Mouse (Mus musculus) heart, postnatal 10 days (tissue): Measurements from ENCODE around the gene Zfp385b. TPM values are rescaled to one million over a fixed set of nuclear protein-coding genes. Genes with fewer than 3 reads are reported as not detected.

Source experiments
- DNase-seq, 2 experiments: peaks; one replicate each; pipeline ENCODE4 v3.0.0; 2021
- intact Hi-C: fragments of 180-260 bp; cut with DNase I; formaldehyde crosslinking; loops from one replicate; pipeline ENCODE4 v1.15.1; 2025
- total RNA-seq, 2 experiments: library from RNA; stranded (reverse); gene quantifications; 2 replicates each; pipeline ENCODE4 v1.2.3; 2021

Zfp385b gene
- total RNA-seq, 2 experiments from 2014 or later = 6.7 to 7.1 TPM

GRCm38 (mm10) chr2:77409521-77410135 lies 409.8 kb downstream of the Zfp385b start:
- no peak for DNase-seq
- intact Hi-C loops = no loop called here

GRCm38 (mm10) chr2:77408972-77409371 lies 410.5 kb downstream of the Zfp385b start:
- intact Hi-C loops = no loop called here
- no peak for DNase-seq

DNA sequence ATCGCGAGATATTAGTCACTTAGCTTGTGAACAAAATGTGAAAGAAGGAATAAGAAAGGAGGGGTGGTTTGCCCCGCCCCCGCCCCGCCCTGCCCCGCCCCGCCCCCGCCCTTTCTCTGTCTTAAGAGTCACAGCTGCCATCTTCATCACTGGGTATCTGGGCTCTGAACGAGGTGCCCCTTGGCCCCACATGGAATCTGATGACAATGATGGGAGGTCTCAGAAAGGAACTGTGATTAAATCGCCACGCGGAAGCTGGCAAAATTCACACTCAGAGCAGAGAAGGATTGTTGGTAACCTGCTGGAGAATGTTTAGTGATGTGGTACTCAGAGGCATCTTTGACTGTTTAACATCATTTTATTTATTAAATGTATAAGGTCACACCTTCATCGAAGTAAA lies 417.1 kb downstream of the Zfp385b start:
- DNase-seq = no peak
- intact Hi-C loops = no loop called here

- intact Hi-C loops = no loop called here
- peak in 1 of 2 experiments; percentile 7 for DNase-seq
Observed at GRCm38 (mm10) chr2:77401438-77402235, 417.8 kb downstream of the Zfp385b start.

DNA sequence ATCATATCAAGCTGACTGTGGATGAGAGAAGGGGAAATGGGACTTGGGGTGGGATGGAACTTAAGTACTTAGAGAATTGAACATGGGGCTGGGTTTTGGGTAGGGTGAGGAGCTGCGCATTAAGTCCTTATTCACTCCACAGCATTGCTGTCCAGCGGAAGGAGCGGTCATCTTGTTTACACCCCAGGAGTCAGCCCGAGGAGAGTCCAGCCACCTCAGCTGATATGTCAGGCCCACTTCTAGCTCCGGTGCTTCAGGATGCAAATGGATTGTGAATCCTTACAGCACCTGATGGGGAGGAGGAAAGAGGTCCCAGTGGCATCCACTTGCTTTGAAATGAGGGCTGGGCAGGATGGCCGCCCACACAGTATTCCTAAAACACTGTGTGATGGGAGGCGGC lies 425.6 kb downstream of the Zfp385b start:
- no peak for DNase-seq
- intact Hi-C loops = no loop called here

DNA sequence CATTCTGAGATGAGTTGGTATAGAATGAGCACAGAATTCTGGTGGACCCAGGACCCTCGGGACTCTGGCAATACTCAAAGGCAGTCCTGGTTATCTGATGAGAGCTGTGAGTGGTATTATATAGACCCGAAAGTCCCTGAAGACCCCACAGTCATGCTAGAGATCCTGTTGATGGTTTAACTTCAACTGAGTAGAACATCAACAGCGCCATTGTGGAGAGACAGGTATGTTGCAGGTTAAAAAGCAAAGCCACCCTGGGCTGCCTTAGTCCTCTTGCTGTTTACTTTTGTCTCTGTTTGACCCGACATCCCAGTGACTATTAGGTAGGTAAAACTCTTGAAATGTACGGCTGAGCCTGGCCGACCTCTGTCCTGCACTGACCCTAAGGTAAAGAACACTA lies 431.3 kb downstream of the Zfp385b start:
- intact Hi-C loops = no loop called here

GRCm38 (mm10) chr2:77386515-77386914 lies 432.9 kb downstream of the Zfp385b start:
- peak; percentile 25 to 67 for DNase-seq
- intact Hi-C loops = loop anchor here (2.0 kb wide), 1 partner anchor 324 kb away; no protein-coding TSS in a partner anchor

More for the DNA sequence above, 431.3 kb downstream of the Zfp385b start:
- no peak for DNase-seq

GRCm38 (mm10) chr2:77382766-77383165 lies 436.7 kb downstream of the Zfp385b start:
- intact Hi-C loops = no loop called here
- DNase-seq = peak; percentile 29 to 34

DNA sequence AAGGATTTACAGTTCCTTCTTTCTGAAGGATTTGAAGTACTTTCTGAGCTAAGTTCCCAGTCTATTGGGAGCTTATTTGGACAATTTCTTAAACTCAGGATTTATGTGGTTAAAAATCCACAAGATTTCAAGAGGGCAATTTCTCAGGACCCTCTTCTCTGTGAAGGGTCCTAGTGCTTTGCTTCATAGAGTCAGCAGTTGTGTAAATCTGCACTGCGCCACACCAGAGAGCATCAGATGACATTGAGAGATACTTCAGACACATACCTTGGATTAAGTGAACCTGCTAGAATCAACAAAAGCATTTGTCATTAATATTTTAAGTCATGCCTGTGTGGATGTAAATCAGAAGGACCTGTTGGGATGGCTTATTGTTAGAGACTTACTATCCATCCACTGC lies 439.5 kb downstream of the Zfp385b start:
- intact Hi-C loops = no loop called here
- no peak for DNase-seq

- intact Hi-C loops = no loop called here
- no peak for DNase-seq
Observed at GRCm38 (mm10) chr2:77379332-77379731, 440.1 kb downstream of the Zfp385b start.

DNA sequence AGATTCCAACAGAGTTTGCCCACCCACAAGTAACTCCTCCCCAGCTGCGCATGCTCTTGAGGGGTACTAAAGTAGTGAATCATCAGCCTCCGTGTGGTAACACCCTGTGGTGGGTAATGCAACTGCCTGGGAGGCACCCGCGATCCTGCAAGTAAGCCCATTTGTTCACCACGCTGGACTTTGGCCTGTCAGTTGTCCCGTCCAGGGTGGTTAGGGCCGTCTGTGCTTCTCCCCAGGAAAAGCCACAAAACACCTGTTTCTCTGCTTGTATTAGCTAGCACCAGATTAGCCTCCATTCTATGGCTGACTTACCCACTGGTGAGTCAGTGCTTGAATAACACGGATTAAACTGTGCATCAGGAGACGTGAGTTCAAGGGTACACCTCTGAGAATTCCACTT lies 442.6 kb downstream of the Zfp385b start:
- intact Hi-C loops = no loop called here
- no peak for DNase-seq

DNA sequence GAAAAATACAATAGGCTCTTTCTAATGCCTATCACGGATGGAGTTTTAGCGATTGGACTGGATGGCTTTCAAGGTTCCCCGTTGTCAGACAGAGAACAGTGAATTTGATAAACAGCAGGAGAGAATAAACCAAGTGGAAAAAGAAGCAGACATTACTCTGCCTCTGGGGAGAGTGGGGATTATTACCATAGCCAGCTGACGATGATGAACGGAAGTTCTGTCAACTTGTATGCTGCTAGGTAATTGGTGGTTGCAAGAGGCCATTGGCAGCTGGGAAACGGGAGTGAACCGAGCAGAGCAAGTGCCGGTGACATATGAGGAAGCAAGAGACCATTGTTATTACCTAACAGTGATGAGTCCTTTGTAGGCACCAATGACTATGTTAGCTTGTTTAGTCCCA lies 444.3 kb downstream of the Zfp385b start:
- no peak for DNase-seq
- intact Hi-C loops = no loop called here

GRCm38 (mm10) chr2:77369174-77369573 lies 450.3 kb downstream of the Zfp385b start:
- DNase-seq = no peak

More at GRCm38 (mm10) chr2:77369174-77369573, 450.3 kb downstream of the Zfp385b start:
- intact Hi-C loops = no loop called here

Other genes starting within 250 kb of the Zfp385b start
- gene Cwc22, start 126.7 kb upstream of the Zfp385b start, total RNA-seq = 10 to 100 TPM; 18.2 to 21.4 TPM